Mouse (Mus musculus): ENCODE results near the gene Pde10a. TPM values are rescaled to one million over a fixed set of nuclear protein-coding genes. Genes with fewer than 3 reads are reported as not detected.

Gene Pde10a
- total RNA-seq, 2 experiments from 2014 or later = 84.9 to 106 TPM

DNA sequence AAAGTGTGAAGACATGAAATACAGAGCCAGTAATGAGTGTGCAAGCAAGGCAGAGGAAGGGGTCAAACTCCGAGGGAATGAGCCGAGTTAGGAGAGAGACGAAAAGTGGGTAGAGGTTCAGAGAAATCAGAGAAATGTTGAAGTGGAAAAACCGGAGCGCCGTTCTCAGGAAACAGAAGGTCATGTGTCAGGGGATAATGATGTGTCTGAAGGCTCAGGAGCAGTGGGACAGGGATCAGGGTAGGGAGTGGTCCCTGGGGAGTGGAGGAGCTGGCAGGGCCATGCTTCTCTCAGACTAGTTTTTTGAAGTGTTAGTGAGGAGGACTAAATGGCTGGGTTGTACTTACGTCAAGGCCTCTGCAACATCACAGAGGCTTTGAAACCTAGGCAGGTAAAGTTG lies 345.7 kb downstream of the Pde10a start:
- intact Hi-C loops (cut with DNase I) = no loop called here

DNA sequence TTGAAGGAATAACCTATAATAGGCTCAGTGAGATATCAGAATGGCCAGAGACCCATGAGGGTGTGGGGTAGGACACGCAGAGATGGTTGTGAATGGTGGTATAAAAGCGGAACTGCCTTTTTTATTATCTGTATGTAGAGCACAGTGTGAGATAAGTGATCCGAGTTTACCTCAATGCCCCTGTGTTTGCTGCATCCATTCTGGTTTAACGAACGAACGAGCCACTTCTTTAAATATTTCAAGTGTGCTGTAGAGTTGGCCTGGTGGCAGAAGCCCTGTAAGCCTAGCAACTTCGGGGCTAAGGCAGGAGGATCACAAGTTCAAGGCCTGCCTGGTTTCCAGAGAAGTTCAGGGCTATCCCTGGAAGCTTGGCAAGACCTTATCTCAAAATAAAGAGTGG lies 346.2 kb downstream of the Pde10a start:
- DNase-seq = no peak
- intact Hi-C loops (cut with DNase I) = no loop called here

More for the DNA sequence above, 345.7 kb downstream of the Pde10a start:
- DNase-seq = no peak

DNA sequence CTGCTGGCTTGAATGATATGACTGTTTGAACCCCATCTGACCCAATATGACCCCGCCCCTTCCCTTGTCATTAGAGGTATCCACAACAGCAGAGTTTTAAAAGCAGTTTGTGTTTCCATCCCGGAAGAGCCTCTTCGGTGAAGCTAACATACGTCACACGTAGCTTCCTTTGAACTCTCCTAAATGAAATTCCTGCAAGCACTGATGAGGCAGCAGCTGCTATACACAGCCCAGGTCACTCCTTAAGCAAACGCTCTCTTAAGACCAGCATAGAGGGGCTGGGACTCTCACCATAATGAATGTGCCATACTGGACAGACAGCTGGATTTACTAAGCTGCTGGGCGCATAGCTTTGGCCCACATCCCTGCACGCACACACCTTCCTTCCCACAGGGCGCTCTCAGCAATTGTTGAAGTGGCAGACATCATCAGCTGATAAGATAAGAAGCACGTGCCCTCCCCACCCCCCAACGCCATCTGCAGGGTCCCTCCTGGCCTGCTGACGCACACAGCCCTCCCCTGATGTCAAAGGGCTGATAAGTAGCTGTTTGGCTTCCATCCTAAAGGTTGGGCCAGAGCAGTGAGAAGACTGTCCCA lies 346.9 kb downstream of the Pde10a start:
- no peak for DNase-seq
- intact Hi-C loops (cut with DNase I) = no loop called here

DNA sequence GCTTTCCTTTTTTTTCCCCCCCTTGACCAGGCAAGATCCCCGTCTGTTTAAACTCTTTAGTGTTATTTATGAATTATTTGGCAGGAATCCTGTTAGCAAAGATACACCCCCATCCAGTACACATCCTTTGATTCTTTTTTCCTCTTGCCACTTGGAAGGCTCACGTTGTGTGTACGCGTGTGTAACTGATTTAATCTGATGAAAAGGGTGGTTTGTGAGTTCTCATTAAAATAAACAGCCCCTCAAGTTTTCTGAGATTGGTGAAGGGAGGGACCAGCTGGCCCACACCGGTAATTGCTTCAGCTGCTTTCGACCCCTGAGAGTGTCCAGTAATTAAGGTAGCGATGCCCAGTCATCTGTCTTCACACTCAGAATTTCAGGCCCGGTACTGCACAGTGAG lies 347.4 kb downstream of the Pde10a start:
- intact Hi-C loops (cut with DNase I) = no loop called here
- no peak for DNase-seq

DNA sequence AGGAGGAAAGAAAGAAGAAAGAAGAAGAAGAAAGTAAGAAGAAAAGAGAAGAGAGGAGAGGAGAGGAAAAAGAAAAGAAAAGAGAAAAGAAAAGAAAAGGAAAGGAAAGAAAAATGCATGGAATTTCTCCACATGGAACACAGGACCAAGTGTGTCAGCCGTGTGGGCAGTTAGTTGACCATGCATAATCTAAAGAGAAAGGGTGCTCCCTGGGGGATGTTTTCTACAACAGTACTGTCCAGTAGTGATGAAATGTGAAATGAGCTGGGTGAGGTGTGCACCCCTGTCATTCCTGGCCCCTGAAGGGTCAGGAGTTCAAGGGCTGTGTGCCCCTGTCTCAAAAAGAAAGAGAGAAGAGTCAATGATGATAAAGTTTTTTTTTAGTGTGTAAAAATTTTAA lies 352.9 kb downstream of the Pde10a start:
- intact Hi-C loops (cut with DNase I) = no loop called here

DNA sequence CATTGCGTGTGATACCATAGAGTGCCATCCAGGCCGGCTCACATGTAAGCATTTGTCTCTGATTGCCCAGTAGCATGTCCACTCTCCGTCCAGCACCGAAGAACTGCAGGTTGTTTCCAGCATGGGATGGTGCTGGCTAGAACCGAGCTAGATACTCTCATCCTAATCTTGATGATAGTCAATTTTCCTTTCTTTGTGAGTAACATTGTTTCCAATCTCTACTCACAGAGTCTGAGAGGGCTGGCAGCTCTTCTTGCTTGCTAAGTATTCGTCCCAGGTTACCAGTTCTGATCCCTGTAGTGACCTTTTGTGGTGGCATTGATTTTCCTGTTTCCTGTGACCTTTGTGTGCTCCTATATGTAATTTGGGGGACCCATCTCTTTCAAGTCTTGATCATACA lies 356.5 kb downstream of the Pde10a start:
- intact Hi-C loops (cut with DNase I) = no loop called here

More for the DNA sequence above, 352.9 kb downstream of the Pde10a start:
- DNase-seq = no peak

DNA sequence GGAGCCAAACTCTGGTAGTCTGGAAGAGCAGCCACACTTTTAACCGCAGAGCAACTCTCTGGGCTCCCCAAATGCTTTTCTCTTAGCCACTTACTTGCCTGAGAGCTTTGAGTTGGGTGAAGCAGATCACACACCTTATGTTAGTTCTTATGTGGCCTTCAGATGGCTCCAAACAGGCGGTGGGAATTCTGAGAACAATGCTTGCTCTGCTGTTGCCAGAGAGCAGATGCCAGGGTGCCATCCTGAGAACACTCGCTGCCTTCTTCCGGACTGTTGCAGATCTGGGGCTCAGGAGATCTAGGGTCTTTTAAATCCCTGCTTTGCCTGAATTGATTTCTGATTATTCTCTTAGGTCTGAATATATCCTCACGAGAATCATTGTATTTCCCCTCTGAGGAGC lies 359.5 kb downstream of the Pde10a start:
- intact Hi-C loops (cut with DNase I) = no loop called here
- DNase-seq = no peak

More for the DNA sequence above, 356.5 kb downstream of the Pde10a start:
- no peak for DNase-seq

DNA sequence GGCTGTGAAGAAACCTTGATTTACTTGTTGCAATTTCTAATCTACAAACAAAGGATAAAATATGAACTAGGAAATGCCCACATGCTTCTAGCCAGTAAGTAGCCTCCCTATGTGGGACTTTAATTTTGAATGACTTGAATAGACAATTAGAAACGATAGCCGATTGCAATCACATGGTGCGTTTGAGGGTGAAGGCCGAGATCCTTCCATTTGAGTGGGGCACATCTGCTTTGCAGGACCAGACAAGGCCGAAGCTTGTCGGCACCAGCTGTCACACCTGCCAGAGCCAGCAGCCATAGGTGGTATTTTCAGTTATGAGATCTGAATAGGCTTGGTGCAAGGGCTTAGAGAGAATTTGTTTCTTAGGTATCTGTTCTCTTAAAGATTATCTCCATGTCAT lies 360.7 kb downstream of the Pde10a start:
- intact Hi-C loops (cut with DNase I) = no loop called here
- no peak for DNase-seq

DNA sequence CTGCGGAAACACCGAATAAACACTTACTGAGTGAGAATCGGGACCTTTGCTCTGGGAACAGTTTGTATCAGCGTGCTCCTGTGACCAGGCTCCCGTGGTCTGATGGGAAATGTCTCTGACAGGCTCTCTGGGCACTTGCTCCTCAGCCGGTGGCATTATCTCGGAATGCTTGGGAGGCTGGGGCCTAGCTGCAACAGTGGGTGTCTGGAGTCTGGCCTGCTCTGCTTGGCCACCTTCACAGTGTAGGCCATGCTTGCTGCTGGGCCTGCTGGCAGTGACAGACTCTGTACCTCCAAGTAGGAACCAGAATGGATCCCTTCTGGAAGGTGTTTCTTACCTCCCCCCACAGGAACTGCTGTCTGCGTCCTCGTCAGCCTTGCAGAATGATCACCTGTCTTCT lies 362.9 kb downstream of the Pde10a start:
- DNase-seq = no peak
- intact Hi-C loops (cut with DNase I) = no loop called here

DNA sequence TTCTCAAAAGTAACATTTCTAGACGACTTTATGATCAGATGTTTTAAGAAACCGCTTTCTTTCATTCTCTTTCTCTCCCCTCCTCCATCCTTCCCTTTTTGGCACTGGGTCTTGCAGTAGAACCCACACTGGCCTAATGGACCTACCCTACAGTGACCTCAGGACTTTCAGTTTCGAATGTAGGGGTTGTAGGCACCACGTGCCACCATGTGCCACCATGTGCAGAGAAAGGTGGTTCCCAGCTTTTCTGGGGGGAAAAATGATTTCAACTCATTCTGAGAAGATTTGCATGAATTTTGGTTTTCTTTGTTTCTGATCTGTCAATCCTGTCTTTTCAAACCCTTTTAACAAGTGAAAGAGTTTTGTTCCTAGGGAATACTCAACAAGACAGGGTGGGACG lies 363.5 kb downstream of the Pde10a start:
- DNase-seq = no peak
- intact Hi-C loops (cut with DNase I) = no loop called here

DNA sequence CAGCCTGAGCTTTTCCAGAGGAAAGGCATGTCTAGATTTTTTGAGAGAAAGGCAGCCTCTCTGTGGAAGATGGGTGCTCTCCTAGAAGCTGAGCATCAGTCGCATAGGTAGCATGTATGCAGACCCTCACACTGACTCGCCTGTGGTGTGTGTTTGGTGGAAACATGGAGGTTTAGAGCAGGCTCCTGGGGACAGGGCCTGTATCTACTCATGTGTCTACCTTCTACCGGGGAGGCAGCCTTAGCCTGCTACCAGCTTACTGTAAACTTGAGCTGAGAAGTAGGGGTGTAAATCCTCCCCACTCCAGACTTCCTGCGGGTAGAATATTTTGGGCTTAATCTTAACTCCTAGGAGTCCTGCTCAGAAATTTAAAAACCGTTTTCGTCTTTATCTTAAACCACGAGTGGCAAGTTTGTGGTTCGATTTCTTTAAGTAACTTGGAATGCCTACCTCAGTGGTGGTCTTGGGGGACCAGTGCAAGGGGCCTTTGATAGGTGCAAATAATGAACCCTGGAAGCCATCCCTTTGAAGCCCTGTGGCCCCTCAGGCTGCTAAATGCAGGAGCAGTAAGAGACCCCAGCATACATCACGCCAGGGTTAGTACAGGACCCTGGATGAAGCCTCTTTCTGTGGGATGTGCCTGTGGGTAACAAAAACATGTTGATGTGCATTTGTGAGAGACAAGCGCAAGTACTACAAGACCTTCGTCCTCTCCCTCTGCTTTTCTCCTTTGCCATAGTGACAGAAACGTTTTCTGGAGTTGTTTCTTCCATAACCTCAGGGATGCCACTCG lies 367.2 kb downstream of the Pde10a start:
- DNase-seq = no peak
- intact Hi-C loops (cut with DNase I) = no loop called here

DNA sequence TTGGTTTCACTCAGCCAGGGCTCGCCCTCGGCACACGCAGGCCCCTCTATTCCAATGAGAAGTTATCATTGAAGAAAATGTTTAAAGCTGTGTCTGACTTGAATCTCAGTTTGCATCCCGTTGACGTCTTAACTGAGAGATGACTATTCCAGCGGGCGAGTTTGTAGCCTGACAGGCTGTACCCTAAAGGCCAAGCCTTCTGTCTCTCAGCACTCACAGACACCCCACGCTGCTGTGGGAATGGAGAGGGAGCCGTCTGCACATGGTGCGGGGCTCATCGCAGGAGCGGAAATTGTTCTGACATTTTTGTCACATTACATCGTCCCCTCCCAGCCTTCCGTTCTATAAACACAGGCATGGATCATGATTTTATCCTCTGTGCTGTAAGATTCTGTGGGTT lies 370.8 kb downstream of the Pde10a start:
- intact Hi-C loops (cut with DNase I) = no loop called here
- no peak for DNase-seq

DNA sequence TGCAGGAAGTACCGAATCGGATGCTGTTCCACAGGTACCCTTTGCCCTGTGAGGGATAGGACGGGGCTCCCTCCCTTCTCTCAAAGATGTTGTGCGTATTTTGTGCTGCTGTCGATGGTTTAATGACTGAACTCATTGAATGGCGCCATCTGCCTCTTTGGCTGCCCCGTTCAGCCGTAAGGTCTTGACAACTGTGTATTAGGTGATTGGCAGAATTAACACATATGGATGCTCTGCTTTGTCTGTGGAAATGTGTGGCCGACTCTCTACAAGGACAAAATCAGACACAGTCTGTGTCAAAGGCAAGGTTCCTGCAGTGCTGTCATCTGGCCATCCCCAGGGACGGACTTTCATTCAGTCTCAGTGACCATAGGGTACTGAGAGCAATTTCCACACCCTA lies 372.6 kb downstream of the Pde10a start:
- DNase-seq = peak; percentile 37
- intact Hi-C loops (cut with DNase I) = no loop called here

DNA sequence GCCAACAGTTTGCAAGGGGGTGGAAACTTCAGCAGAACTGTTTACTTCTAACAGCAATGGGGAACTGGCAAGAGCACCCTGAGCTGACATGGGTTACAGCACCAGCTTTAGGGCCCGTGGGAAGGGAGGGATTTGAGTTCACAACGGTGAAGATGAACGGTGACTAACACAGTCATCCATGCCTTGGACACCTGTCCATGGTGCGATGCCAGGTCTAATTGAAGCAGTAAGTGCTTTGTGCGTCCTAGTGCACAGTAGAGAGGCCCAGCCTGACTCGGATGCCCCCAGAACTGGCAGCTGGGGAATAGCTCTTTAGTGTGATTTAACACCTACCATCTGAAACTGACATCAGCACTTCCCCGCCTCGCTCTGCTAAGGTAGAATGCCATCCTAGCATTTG lies 373.0 kb downstream of the Pde10a start:
- DNase-seq = peak; percentile 38
- intact Hi-C loops (cut with DNase I) = no loop called here

DNA sequence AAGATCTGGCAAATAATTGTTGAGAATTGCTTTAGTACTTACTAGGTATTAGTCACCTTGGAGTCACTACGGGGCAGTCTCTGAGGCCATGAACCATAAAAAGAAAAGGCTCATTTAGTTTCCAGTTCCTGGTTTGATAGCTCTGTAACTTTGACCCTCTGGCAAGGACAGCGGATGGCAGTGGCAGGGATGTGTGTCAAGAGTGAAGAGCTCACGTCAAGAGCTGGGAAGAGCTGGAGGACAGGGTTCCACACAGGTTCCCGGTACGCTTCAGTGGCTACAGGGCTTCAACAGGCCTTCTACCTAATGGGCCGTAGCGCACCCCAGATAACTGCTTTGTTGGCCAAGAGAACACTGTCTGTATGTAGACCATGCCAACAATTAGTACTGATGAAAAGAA lies 374.0 kb downstream of the Pde10a start:
- DNase-seq = no peak
- intact Hi-C loops (cut with DNase I) = no loop called here

DNA sequence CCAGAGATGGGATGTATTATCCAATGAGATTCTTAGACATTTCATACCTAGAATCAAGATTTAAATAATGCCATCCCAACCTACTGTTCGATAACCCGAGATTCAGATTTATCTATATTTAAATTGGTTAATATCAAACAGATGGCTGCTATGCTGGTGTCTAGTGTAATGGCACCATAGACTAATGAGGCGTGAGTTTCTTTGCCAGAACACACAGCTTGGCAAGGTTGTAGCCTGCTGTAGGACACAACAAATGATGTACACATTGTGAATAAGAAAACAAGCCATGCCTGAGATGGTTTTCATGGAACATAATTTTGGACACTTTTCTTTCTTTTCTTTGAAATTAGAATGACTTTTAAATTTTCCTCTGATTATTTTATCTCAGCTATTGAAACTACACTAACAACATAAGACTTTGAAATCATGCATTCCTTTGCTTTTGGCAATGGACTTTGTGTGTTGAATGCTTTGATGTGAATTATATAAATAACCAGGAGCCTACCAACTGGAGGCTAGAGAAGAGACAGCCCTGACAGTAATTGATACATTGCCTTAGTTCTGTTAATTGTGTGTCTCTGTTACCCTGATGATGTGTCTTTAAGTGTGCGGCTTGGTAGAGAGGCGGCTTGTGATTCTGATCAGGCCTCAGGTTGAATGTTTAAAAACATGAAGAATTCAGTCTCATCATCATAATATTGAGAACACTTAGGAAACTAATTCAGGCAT lies 378.5 kb downstream of the Pde10a start:
- DNase-seq = no peak

DNA sequence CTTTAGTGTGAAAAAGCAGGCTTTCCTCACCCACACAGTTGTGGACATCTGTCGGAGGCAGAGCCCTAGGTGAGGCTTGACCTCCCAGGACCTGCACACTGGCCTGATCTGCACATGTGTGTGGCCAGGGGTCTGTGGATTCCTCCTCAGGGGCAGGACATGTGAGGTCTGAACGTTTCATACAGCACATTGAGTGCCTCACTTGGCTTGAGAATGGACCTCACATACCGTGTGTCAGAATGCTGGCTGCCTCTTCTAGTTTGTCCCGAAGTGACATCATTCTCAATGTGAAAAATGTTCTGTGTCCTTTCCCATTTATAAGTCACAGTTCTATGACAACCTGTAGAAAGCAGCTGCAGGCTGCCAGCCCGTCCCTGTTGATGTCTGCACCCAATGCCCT lies 385.4 kb downstream of the Pde10a start:
- intact Hi-C loops (cut with DNase I) = no loop called here
- DNase-seq = no peak

More for the DNA sequence above, 378.5 kb downstream of the Pde10a start:
- intact Hi-C loops (cut with DNase I) = no loop called here

DNA sequence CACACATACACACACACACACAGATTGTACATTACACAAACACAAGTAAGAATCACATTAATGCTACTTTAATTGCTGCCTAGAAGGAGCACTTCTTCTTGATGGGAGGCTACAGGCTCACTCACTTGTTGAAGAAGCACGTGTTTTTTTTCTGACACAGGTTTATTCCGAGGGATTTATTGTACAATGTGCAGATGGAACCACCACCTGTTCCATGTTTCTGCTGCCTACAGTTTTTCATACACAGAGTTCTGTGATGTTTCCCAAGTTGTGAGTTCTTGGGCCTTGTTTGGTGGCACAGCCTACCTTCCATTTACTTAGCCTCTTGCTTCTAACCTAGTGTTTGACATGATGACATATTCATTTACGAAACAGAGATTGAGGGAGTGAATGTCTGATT lies 387.8 kb downstream of the Pde10a start:
- no peak for DNase-seq

DNA sequence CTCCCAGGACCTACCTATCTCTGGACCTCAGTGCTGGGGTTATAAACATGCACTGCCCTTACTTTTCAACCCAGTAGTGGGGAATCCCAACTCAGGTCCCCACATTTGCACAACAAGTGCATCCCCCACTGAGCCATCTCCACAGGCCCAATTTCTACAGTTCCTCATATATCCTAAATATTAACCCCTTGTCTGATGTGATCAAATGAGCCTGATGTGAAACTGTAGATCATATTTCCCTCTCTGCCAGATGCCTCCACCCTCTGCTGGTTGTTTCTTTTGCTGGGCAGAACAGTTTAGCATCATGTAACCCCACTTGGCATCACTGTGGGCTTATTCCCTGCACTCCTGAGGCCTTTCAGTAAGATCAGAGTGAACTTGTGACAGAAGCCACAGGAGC lies 390.5 kb downstream of the Pde10a start:
- intact Hi-C loops (cut with DNase I) = no loop called here
- no peak for DNase-seq

More for the DNA sequence above, 387.8 kb downstream of the Pde10a start:
- intact Hi-C loops (cut with DNase I) = no loop called here

DNA sequence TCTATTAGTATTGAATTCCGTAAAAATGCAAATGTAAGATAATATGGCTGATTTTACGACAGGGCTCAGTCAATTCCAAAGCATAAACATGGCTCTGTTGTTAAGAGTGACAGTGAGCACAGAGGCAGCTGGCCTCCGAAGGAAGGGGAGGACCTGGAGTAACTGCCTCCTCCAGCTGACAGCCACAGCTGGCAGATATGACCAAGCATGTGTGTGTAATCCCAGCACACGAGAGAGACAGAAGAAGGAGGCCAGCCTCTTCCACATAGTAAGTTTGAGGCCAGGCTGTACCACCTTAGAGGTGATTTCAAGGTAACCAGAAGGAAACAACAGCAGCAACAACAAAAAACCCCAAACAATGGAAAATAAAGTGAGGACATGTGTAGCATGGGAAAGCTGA lies 397.9 kb downstream of the Pde10a start:
- intact Hi-C loops (cut with DNase I) = no loop called here
- no peak for DNase-seq

DNA sequence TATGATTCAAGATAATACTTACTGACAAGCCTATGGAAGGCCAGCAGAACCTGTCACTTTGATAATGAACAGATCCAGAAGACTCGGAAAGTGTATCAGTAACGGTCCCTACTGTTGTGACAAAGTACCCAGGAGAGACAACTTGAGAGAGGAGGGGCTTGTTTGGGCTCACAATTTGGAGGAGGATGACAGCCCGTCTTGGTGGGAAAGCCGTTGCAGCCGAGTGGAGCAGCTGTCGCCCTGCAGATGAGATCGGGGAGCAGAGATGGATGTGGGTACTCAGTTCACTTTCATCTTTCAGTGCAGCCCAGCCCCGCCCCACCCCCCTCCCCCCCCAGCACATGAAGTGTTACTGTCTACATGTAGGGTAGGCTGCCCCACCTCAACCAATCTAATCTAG lies 398.6 kb downstream of the Pde10a start:
- no peak for DNase-seq
- intact Hi-C loops (cut with DNase I) = no loop called here

DNA sequence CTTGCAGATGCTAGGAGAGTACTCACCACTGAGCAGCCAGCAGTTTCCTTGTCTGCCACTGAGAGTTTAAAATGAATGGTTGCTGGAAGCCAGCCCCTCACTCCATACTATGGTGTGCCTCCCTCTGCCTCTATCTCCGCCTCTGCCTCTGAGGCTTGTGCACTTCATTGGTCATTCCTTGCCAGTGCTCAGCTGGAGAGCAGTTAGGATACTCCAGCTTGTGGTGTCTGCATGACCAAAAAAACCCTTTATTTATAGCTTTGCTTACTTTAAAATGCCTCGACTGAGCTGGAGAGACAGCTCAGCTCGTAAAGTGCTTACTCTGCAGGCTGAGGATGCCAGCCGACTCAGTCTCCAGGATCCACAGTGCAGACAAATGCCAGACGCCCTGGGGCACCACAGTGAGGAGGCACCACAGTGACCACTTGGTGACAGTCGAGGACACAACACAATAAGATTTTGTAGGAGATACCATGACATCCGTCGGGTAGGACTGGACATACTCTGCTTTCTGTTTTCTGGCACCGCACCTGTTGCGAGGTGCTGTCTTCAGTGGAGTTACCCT lies 400.7 kb downstream of the Pde10a start:
- DNase-seq = no peak
- intact Hi-C loops (cut with DNase I) = no loop called here
